Mouse (Mus musculus): ENCODE measurements around the gene Ints11. TPM values are rescaled to one million over a fixed set of nuclear protein-coding genes. Genes with fewer than 3 reads are reported as not detected.

The Ints11 gene
- total and polyA plus RNA-seq, 2 experiments = 13.6 to 20.9 TPM

DNA sequence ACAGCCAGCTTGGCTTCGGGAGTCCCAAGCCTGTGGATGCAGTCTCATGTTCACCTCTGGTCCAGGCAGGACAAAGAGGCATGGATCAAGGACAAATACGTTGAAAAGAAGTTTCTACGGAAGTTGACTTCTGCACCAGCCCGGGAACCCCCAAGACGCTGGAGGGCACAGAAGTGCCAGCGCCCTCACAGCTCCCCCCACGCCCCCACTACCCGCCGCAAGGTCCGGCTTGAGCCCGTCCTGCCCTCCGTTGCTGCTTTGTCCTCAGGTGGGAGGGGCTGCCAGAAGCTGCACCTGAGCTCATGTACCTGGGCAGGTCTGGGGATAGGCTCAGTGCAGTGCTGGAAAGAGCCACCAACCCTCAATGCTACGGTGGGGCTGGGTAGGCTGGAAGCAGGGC, 33.9 kb downstream of the Ints11 start:
- H3K36me3 ChIP-seq (ENCODE audit: control insufficient read depth, insufficient read depth, low read length) = no peaks in the 10 kb centered on the region
- no peak overlapping the region for H3K4me3 ChIP-seq (ENCODE audit: insufficient read depth, low read depth, low read length)
- no peak overlapping the region for H3K27ac ChIP-seq (replicated peaks; ENCODE audit: insufficient read depth, low read depth, low read length)
- H3K9ac ChIP-seq (ENCODE audit: low read depth, low read length) = no peak overlapping the region
- no peaks in the 10 kb centered on the region for H3K4me1 ChIP-seq (ENCODE audit: control insufficient read depth, insufficient read depth, low read length)
- 95% methylated on average over 13 of the region's 13 CpGs for WGBS
- DNase-seq (ENCODE audit: extremely low read depth, low read depth, low spot score) = no peak
- no peaks in the 10 kb centered on the region for H3K79me2 ChIP-seq (ENCODE audit: control insufficient read depth, insufficient read depth, low read length)
- H3K27me3 ChIP-seq (ENCODE audit: control insufficient read depth, insufficient read depth, low read length) = no peaks in the 10 kb centered on the region
- TF ChIP-seq POLR2A (IDR thresholded peaks at IDR 0.05; ENCODE audit: extremely low read depth, insufficient read depth, low read length) (no peak), CTCF (IDR thresholded peaks at IDR 0.05; ENCODE audit: low read depth, low read length) (no peak)

DNA sequence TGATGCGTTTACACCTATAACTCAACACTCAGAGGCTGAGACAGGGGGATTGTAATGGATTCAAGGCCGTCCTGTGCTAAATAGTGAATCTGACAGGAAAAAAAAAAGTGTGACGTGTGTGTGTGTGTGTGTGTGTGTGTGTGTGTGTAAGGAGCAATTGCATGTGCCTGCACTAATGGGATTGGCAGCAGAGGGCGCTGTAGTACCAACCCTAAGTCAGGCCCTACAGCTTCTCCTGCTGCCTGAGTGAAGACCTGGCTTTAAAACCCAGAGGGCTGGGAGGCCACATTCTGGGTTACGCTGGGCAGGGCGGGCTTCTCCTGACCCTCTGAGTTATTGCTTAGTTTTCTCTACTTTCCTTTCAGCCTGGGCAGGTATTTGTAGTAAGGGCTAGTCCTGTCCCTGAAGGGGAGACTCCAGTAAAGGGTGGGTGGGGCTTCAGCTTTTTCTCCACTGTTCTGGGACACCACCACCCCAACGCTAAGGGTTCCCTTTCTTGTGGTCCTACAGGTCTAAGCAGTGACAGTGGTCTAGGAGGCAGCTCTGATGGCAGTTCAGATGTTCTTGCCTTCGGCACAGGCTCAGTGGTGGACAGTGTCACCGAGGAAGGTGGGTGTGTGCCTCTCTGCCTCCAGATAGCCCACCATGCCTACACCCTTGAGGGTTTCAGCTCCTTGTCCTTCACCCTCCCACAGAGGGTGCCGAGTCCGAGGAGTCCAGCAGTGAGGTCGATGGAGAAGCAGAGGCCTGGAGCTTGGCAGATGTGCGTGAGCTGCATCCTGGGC, 35.2 kb downstream of the Ints11 start:
- Histone ChIP-seq H3K4me1 (ENCODE audit: control insufficient read depth, insufficient read depth, low read length) (no peaks in the 10 kb centered on the region), H3K9ac (ENCODE audit: low read depth, low read length) (no peak overlapping the region), H3K27me3 (ENCODE audit: control insufficient read depth, insufficient read depth, low read length) (no peaks in the 10 kb centered on the region), H3K4me3 (ENCODE audit: insufficient read depth, low read depth, low read length) (no peak overlapping the region), H3K36me3 (ENCODE audit: control insufficient read depth, insufficient read depth, low read length) (no peaks in the 10 kb centered on the region), H3K27ac (replicated peaks; ENCODE audit: insufficient read depth, low read depth, low read length) (no peak overlapping the region), H3K79me2 (ENCODE audit: control insufficient read depth, insufficient read depth, low read length) (no peaks in the 10 kb centered on the region)
- TF ChIP-seq CTCF (IDR thresholded peaks at IDR 0.05; ENCODE audit: low read depth, low read length) (peak; percentile 48), POLR2A (IDR thresholded peaks at IDR 0.05; ENCODE audit: extremely low read depth, insufficient read depth, low read length) (no peak)
- 95% methylated on average over 13 of the region's 13 CpGs for WGBS
- peak; percentile 27 for DNase-seq (ENCODE audit: extremely low read depth, low read depth, low spot score)

DNA sequence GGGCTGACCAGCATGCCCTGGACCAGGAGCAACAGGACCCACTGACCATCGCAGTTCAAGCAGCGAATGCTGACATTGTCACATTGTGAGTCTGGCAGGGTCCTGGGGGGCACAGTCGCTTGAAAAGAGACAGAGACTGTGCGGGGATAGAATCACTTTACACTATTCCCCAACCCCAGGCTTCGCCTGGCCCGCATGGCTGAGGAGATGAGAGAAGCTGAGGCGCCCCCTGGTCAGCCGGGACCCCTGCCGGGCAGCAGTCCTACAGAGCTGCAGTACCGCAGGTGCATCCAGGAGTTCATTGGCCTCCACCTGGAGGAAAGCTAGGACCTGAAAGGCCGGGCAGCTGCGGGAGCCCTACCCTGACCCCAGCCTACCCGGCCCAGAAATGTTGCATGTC, 36.3 kb downstream of the Ints11 start:
- Histone ChIP-seq H3K4me1 (ENCODE audit: control insufficient read depth, insufficient read depth, low read length) (no peaks in the 10 kb centered on the region), H3K36me3 (ENCODE audit: control insufficient read depth, insufficient read depth, low read length) (no peaks in the 10 kb centered on the region), H3K9ac (ENCODE audit: low read depth, low read length) (no peak overlapping the region), H3K27ac (replicated peaks; ENCODE audit: insufficient read depth, low read depth, low read length) (no peak overlapping the region), H3K4me3 (ENCODE audit: insufficient read depth, low read depth, low read length) (no peak overlapping the region), H3K27me3 (ENCODE audit: control insufficient read depth, insufficient read depth, low read length) (no peaks in the 10 kb centered on the region), H3K79me2 (ENCODE audit: control insufficient read depth, insufficient read depth, low read length) (no peaks in the 10 kb centered on the region)
- 93% methylated on average over 13 of the region's 13 CpGs for WGBS
- no peak for DNase-seq (ENCODE audit: extremely low read depth, low read depth, low spot score)
- no peak for TF ChIP-seq POLR2A (IDR thresholded peaks at IDR 0.05; ENCODE audit: extremely low read depth, insufficient read depth, low read length)
- no peak for TF ChIP-seq CTCF (IDR thresholded peaks at IDR 0.05; ENCODE audit: low read depth, low read length)

DNA sequence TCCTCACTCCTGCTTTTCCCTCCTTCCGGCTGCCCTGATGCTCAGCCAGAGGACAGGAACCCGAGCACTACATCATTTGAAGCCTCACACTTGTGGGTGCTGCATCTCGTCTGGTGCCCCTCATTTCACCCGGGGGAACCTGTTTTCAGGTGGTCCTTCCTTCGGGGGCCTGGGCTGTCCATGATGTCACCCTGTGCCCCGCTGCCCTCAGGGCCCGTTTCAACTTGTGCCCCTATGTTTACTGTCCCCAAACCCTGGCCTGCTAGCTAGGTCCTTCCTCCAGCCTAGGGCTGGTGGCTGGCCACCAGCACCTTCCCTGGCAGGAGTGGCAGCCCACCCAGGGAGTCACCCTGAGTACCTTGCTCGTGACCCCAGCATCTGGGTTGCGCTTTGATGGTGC, 36.8 kb downstream of the Ints11 start:
- H3K4me1 ChIP-seq (ENCODE audit: control insufficient read depth, insufficient read depth, low read length) = no peaks in the 10 kb centered on the region
- no peak overlapping the region for H3K27ac ChIP-seq (replicated peaks; ENCODE audit: insufficient read depth, low read depth, low read length)
- no peaks in the 10 kb centered on the region for H3K79me2 ChIP-seq (ENCODE audit: control insufficient read depth, insufficient read depth, low read length)
- WGBS = 91% methylated on average over 9 of the region's 9 CpGs
- no peak overlapping the region for H3K9ac ChIP-seq (ENCODE audit: low read depth, low read length)
- no peaks in the 10 kb centered on the region for H3K27me3 ChIP-seq (ENCODE audit: control insufficient read depth, insufficient read depth, low read length)
- DNase-seq (ENCODE audit: extremely low read depth, low read depth, low spot score) = no peak
- TF ChIP-seq CTCF (IDR thresholded peaks at IDR 0.05; ENCODE audit: low read depth, low read length) (no peak), POLR2A (IDR thresholded peaks at IDR 0.05; ENCODE audit: extremely low read depth, insufficient read depth, low read length) (no peak)
- no peak overlapping the region for H3K4me3 ChIP-seq (ENCODE audit: insufficient read depth, low read depth, low read length)
- no peaks in the 10 kb centered on the region for H3K36me3 ChIP-seq (ENCODE audit: control insufficient read depth, insufficient read depth, low read length)

DNA sequence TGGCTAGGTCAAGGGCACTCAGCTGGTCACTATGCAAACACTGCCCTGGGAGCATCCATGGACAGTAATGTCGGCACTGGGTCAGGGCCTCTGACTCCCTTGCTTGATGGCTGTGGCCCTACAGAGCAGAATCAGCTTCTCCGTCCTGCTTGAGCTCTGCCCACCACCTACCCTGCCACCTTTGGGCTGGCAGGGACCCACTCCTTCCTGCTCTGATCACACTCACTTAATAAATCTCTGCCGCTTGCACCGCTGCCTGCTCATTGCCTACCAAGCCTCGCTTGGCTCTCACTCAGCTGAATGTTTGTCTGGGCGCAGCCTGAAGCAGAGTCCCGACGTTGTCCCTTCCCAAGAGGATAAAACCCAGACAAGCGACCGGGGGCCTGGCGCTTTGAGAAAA, 37.7 kb downstream of the Ints11 start:
- H3K4me3 ChIP-seq (ENCODE audit: insufficient read depth, low read depth, low read length) = no peak overlapping the region
- no peak for DNase-seq (ENCODE audit: extremely low read depth, low read depth, low spot score)
- H3K36me3 ChIP-seq (ENCODE audit: control insufficient read depth, insufficient read depth, low read length) = no peaks in the 10 kb centered on the region
- H3K9ac ChIP-seq (ENCODE audit: low read depth, low read length) = no peak overlapping the region
- H3K27ac ChIP-seq (replicated peaks; ENCODE audit: insufficient read depth, low read depth, low read length) = no peak overlapping the region
- 55% methylated on average over 11 of the region's 11 CpGs for WGBS
- no peak for TF ChIP-seq POLR2A (IDR thresholded peaks at IDR 0.05; ENCODE audit: extremely low read depth, insufficient read depth, low read length)
- TF ChIP-seq CTCF (IDR thresholded peaks at IDR 0.05; ENCODE audit: low read depth, low read length) = no peak
- no peaks in the 10 kb centered on the region for H3K79me2 ChIP-seq (ENCODE audit: control insufficient read depth, insufficient read depth, low read length)
- H3K4me1 ChIP-seq (ENCODE audit: control insufficient read depth, insufficient read depth, low read length) = no peaks in the 10 kb centered on the region
- H3K27me3 ChIP-seq (ENCODE audit: control insufficient read depth, insufficient read depth, low read length) = no peaks in the 10 kb centered on the region

DNA sequence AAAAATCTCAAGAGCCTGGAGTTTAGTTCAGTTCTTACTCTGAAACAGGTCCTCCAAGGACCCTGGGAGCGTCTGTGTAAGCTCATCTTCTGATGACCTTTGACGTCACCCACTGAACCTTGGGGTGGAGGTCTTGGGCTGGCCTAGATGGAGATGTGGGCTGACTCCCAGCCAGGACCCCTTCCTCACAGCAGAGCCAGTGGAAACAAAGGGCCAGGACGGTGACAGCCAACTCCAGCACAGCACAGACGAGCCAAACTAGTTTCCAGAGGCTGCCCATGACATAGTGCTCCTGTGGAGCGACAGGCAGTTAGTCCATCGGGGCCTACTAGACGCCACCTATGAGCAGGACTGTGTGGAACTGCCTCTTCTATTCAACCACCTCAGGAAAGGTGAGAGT, 38.9 kb downstream of the Ints11 start:
- Histone ChIP-seq H3K79me2 (ENCODE audit: control insufficient read depth, insufficient read depth, low read length) (no peaks in the 10 kb centered on the region), H3K9ac (ENCODE audit: low read depth, low read length) (no peak overlapping the region), H3K4me1 (ENCODE audit: control insufficient read depth, insufficient read depth, low read length) (no peaks in the 10 kb centered on the region), H3K27me3 (ENCODE audit: control insufficient read depth, insufficient read depth, low read length) (no peaks in the 10 kb centered on the region), H3K4me3 (ENCODE audit: insufficient read depth, low read depth, low read length) (no peak overlapping the region), H3K27ac (replicated peaks; ENCODE audit: insufficient read depth, low read depth, low read length) (no peak overlapping the region), H3K36me3 (ENCODE audit: control insufficient read depth, insufficient read depth, low read length) (no peaks in the 10 kb centered on the region)
- DNase-seq (ENCODE audit: extremely low read depth, low read depth, low spot score) = no peak
- TF ChIP-seq CTCF (IDR thresholded peaks at IDR 0.05; ENCODE audit: low read depth, low read length) (no peak), POLR2A (IDR thresholded peaks at IDR 0.05; ENCODE audit: extremely low read depth, insufficient read depth, low read length) (no peak)
- WGBS = 84% methylated on average over 7 of the region's 7 CpGs

Measured in liver, adult 2 months (tissue).